ENCODE assay signal across 7 mouse cellular contexts in genomic region chr2:169297841-169298627, GRCm38 (mm10).
DNase-seq lines count a peak whose midpoint lies in the region; ATAC-seq and TF ChIP-seq lines count a peak whose summit lies in the region.

No protein-coding gene starts in this region.

- 0 out of 2 replicates have a peak, but pooled peaks cover 6% of the 10 kb centered on the region for H3K4me1 ChIP-seq in heart, embryonic 15.5 days (replicated peaks)
- H3K4me1 ChIP-seq in kidney, embryonic 16.5 days (ENCODE audit: insufficient read depth, low read length): 0 out of 2 replicates have a peak, but pooled peaks cover 4% of the 10 kb centered on the region
- peaks cover 14% of the 10 kb centered on the region for H3K4me1 ChIP-seq in midbrain, embryonic 14.5 days (ENCODE audit: control insufficient read depth, insufficient read depth, low read length)

- ATAC-seq in heart, embryonic 15.5 days (replicated peaks; ENCODE audit: insufficient number of reproducible peaks, insufficient read depth, low FRiP score, low read depth): peak; percentile 39; the same call in 1 of the 2 replicates
- 0 out of 2 replicates have a peak, but pooled peaks have one; percentile 74 for ATAC-seq in kidney, embryonic 16.5 days (ENCODE audit: low FRiP score, low TSS enrichment)
- ATAC-seq in midbrain, embryonic 14.5 days (ENCODE audit: low FRiP score, low TSS enrichment): peak; percentile 77

- peak overlapping the region; percentile 25 for H3K27ac ChIP-seq in heart, embryonic 15.5 days
- no peak overlapping the region for H3K27ac ChIP-seq in kidney, embryonic 16.5 days (ENCODE audit: low read length)
- peak overlapping the region; percentile 78 for H3K27ac ChIP-seq in midbrain, embryonic 14.5 days (replicated peaks; ENCODE audit: low read depth, low read length)

- DNase-seq in brain, embryonic 14.5 days (ENCODE audit: low read depth): peak; percentile 94
- peak; percentile 65 for DNase-seq in embryo, embryonic 9.5 days (ENCODE audit: extremely low spot score)
- peak; percentile 80 for DNase-seq in midbrain, embryonic 14.5 days
- no peak for DNase-seq in MN1 (ENCODE audit: low spot score)
- no peak for DNase-seq in spleen, postnatal 10 days (ENCODE audit: low spot score in 2 of 2)

- no peak for TF ChIP-seq POLR2A in brain, embryonic 14.5 days (IDR thresholded peaks at IDR 0.05; ENCODE audit: borderline replicate concordance, extremely low read depth, insufficient read depth, insufficient read length, poor library complexity, severe bottlenecking)

- 26% methylated on average over 21 of the region's 21 CpGs for WGBS in heart, embryonic 15.5 days
- 30% methylated on average over 21 of the region's 21 CpGs for WGBS in kidney, embryonic 16.5 days
- 5% methylated on average over 21 of the region's 21 CpGs for WGBS in midbrain, embryonic 14.5 days

- peak overlapping the region; percentile 58 for H3K4me2 ChIP-seq in heart, embryonic 15.5 days
- H3K4me2 ChIP-seq in kidney, embryonic 16.5 days (replicated peaks; ENCODE audit: low read depth, low read length): peak overlapping the region; percentile 49
- H3K4me2 ChIP-seq in midbrain, embryonic 14.5 days (ENCODE audit: low read length): peak overlapping the region; percentile 51

- H3K9me3 ChIP-seq in heart, embryonic 15.5 days (replicated peaks): no peaks in the 10 kb centered on the region
- peaks cover 4% of the 10 kb centered on the region; the same call in 1 of the 2 replicates for H3K9me3 ChIP-seq in kidney, embryonic 16.5 days (ENCODE audit: low read length)
- H3K9me3 ChIP-seq in midbrain, embryonic 14.5 days (ENCODE audit: control insufficient read depth, low read length): no peaks in the 10 kb centered on the region

- H3K27me3 ChIP-seq in heart, embryonic 15.5 days: no peaks in the 10 kb centered on the region
- no peaks in the 10 kb centered on the region for H3K27me3 ChIP-seq in kidney, embryonic 16.5 days (ENCODE audit: insufficient read depth, low read length)
- H3K27me3 ChIP-seq in midbrain, embryonic 14.5 days (ENCODE audit: control insufficient read depth, insufficient read depth, low read length): no peaks in the 10 kb centered on the region

- peak overlapping the region; percentile 32 for H3K4me3 ChIP-seq in heart, embryonic 15.5 days
- H3K4me3 ChIP-seq in kidney, embryonic 16.5 days (ENCODE audit: low read length): peak overlapping the region; percentile 26
- H3K4me3 ChIP-seq in midbrain, embryonic 14.5 days (replicated peaks; ENCODE audit: low read depth, low read length): peak overlapping the region; percentile 14

- H3K9ac ChIP-seq in heart, embryonic 15.5 days: peak overlapping the region; percentile 25; the same call in 1 of the 2 replicates
- H3K9ac ChIP-seq in kidney, embryonic 16.5 days (replicated peaks; ENCODE audit: low read length): peak overlapping the region; percentile 54; the same call in 1 of the 2 replicates
- H3K9ac ChIP-seq in midbrain, embryonic 14.5 days (replicated peaks; ENCODE audit: low read length): peak overlapping the region; percentile 48

- H3K36me3 ChIP-seq in heart, embryonic 15.5 days: no peaks in the 10 kb centered on the region
- H3K36me3 ChIP-seq in kidney, embryonic 16.5 days (ENCODE audit: insufficient read depth, low read length): no peaks in the 10 kb centered on the region
- no peaks in the 10 kb centered on the region for H3K36me3 ChIP-seq in midbrain, embryonic 14.5 days (ENCODE audit: control insufficient read depth, insufficient read depth, low read length)

- TF ChIP-seq CTCF in brain, embryonic 14.5 days (IDR thresholded peaks at IDR 0.05; ENCODE audit: borderline replicate concordance, extremely low read depth, insufficient read depth, insufficient read length): no peak

Comparison
In these comparisons a context has a peak if more than half of its experiments do, and no peak if none do; other contexts are left out.
1. DNase-seq: peak in brain, embryonic 14.5 days (single experiment), embryo, embryonic 9.5 days (single experiment) and midbrain, embryonic 14.5 days (single experiment); none in MN1 (single experiment) and spleen, postnatal 10 days (0 of 2).
2. Peak in every context shown above with its lines, with median percentiles within 50 percentile points of each other: ATAC-seq, H3K4me2 ChIP-seq, H3K4me3 ChIP-seq and H3K9ac ChIP-seq.